Mouse (Mus musculus) MEL (cell line): ENCODE results near the gene Cdc40.

Experiments
- CTCF ChIP-seq, 3 experiments: IDR thresholded peaks in 2 of 3; conservative IDR thresholded peaks in 1 of 3; 2 replicates each; pipeline ENCODE4 v1.5.1; 2011 to 2012; ENCODE audit warnings: low read length in 3 of 3, low read depth in 2 of 3, mild to moderate bottlenecking in 2 of 3, improper control_type of control experiment in 1 of 3, inconsistent platforms in 1 of 3, mixed read lengths in 1 of 3, moderate library complexity in 1 of 3; ENCODE audit not compliant: control insufficient read depth in 1 of 3, insufficient read depth in 1 of 3, poor library complexity in 1 of 3, severe bottlenecking in 1 of 3
- E2F4 ChIP-seq: IDR thresholded peaks from 2 replicates; pipeline ENCODE4 v1.6.1; 2011; ENCODE audit warnings: low read depth, low read length, improper control_type of control experiment, borderline replicate concordance
- EP300 ChIP-seq, 2 experiments: IDR thresholded peaks; 2 replicates each; pipeline ENCODE4 v1.6.1; 2011; ENCODE audit warnings: improper control_type of control experiment in 2 of 2, low read length in 2 of 2, low read depth in 1 of 2, mild to moderate bottlenecking in 1 of 2
- NRF1 ChIP-seq: IDR thresholded peaks from 2 replicates; pipeline ENCODE4 v1.6.1; 2014; ENCODE audit warnings: low read depth, mild to moderate bottlenecking, inconsistent platforms, low read length, improper control_type of control experiment, moderate library complexity; ENCODE audit not compliant: poor library complexity, insufficient read depth, severe bottlenecking
- POLR2A ChIP-seq, 2 experiments: IDR thresholded peaks; 2 replicates each; pipeline ENCODE4 v1.6.1; 2011 to 2012; ENCODE audit warnings: low read length in 2 of 2, mild to moderate bottlenecking in 2 of 2, control low read depth in 1 of 2, improper control_type of control experiment in 1 of 2, low read depth in 1 of 2, moderate library complexity in 1 of 2; ENCODE audit not compliant: control insufficient read depth in 1 of 2, insufficient read depth in 1 of 2, poor library complexity in 1 of 2
- RAD21 ChIP-seq: IDR thresholded peaks from 2 replicates; pipeline ENCODE4 v1.6.1; 2011; ENCODE audit warnings: mild to moderate bottlenecking, low read depth, low read length, improper control_type of control experiment
- RCOR1 ChIP-seq: IDR thresholded peaks from 2 replicates; pipeline ENCODE4 v1.6.1; 2012; ENCODE audit warnings: low read depth, mild to moderate bottlenecking, inconsistent platforms, low read length, improper control_type of control experiment
- TBP ChIP-seq: IDR thresholded peaks from 2 replicates; pipeline ENCODE4 v1.8.0; 2011; ENCODE audit warnings: low read depth, low read length, improper control_type of control experiment

DNA sequence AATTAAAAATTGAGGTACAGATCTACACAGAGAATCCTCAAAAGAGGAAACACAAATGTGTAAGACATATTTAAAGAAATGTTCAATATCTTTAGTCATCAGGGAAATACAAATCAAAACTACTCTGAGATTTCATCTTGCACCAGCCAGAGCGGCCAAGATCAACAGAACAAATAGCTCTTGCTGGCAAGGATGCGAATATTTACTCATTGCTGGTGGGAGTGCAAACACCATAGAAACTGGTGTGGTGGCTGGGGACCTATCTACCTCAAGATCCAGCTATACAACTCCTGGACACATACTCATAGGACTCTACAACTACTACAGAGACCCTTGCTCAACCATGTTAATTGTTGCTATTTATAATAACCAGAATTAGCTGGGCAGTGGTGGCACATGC is 11.8 kb downstream of the Cdc40 start:
- TF ChIP-seq CTCF (IDR thresholded peaks at IDR 0.05 in 2 of 3, conservative IDR thresholded peaks at IDR 0.05 in 1 of 3; ENCODE audit: control insufficient read depth in 1 of 3, insufficient read depth in 1 of 3, low read depth in 2 of 3, low read length in 3 of 3, poor library complexity in 1 of 3, severe bottlenecking in 1 of 3) = no peak
- no peak for TF ChIP-seq POLR2A (IDR thresholded peaks at IDR 0.05; ENCODE audit: control insufficient read depth in 1 of 2, insufficient read depth in 1 of 2, low read depth in 1 of 2, low read length in 2 of 2, poor library complexity in 1 of 2)
- no peak for TF ChIP-seq E2F4
- no peak for TF ChIP-seq RAD21
- no peak for TF ChIP-seq TBP
- no peak for TF ChIP-seq NRF1
- no peak for TF ChIP-seq RCOR1
- TF ChIP-seq EP300 (IDR thresholded peaks at IDR 0.05; ENCODE audit: low read depth in 1 of 2, low read length in 2 of 2) = no peak
